Mouse (Mus musculus) cerebellum, adult 8-10 months (tissue): Measurements from ENCODE around the gene Adipor2.

Source experiments
- DNase-seq: peaks from one replicate; pipeline ENCODE4 v3.0.0; 2022

Gene Adipor2

GRCm38 (mm10) chr6:119419412-119419811 is 1.9 kb upstream of the Adipor2 start:
- DNase-seq = no peak

- no peak for DNase-seq
These were observed 1.1 kb upstream of the Adipor2 start for GRCm38 (mm10) chr6:119418392-119419251.

- DNase-seq = no peak
These were observed 317 bp upstream of the Adipor2 start for GRCm38 (mm10) chr6:119417821-119418220.

GRCm38 (mm10) chr6:119416643-119417042 is 861 bp downstream of the Adipor2 start:
- DNase-seq = no peak

- DNase-seq = no peak
These were observed 3.1 kb downstream of the Adipor2 start for GRCm38 (mm10) chr6:119414262-119415043.

GRCm38 (mm10) chr6:119412588-119412987 is 4.9 kb downstream of the Adipor2 start:
- DNase-seq = no peak

- DNase-seq = no peak
These were observed 6.0 kb downstream of the Adipor2 start for GRCm38 (mm10) chr6:119411511-119411910.

- DNase-seq = no peak
These were observed 7.7 kb downstream of the Adipor2 start for GRCm38 (mm10) chr6:119409766-119410165.

- no peak for DNase-seq
These were observed 8.9 kb downstream of the Adipor2 start for GRCm38 (mm10) chr6:119408582-119408981.

GRCm38 (mm10) chr6:119407818-119408217 is 9.7 kb downstream of the Adipor2 start:
- no peak for DNase-seq

GRCm38 (mm10) chr6:119406528-119406927 is 11.0 kb downstream of the Adipor2 start:
- no peak for DNase-seq

GRCm38 (mm10) chr6:119405310-119405709 is 12.2 kb downstream of the Adipor2 start:
- DNase-seq = no peak

- DNase-seq = no peak
These were observed 12.7 kb downstream of the Adipor2 start for GRCm38 (mm10) chr6:119404854-119405253.

GRCm38 (mm10) chr6:119402976-119403375 is 14.5 kb downstream of the Adipor2 start:
- DNase-seq = no peak

GRCm38 (mm10) chr6:119401545-119402304 is 15.8 kb downstream of the Adipor2 start:
- no peak for DNase-seq

- DNase-seq = no peak
These were observed 16.9 kb downstream of the Adipor2 start for GRCm38 (mm10) chr6:119400649-119401048.

- DNase-seq = no peak
These were observed 18.1 kb downstream of the Adipor2 start for GRCm38 (mm10) chr6:119399371-119399770.

- no peak for DNase-seq
These were observed 21.2 kb downstream of the Adipor2 start for GRCm38 (mm10) chr6:119396309-119396634.

GRCm38 (mm10) chr6:119395421-119396308 is 21.8 kb downstream of the Adipor2 start:
- no peak for DNase-seq

- DNase-seq = no peak
These were observed 24.7 kb downstream of the Adipor2 start for GRCm38 (mm10) chr6:119392836-119393235.

GRCm38 (mm10) chr6:119390728-119391127 is 26.8 kb downstream of the Adipor2 start:
- no peak for DNase-seq

GRCm38 (mm10) chr6:119389089-119389488 is 28.4 kb downstream of the Adipor2 start:
- DNase-seq = no peak
